Mouse (Mus musculus): ENCODE results near the gene Mterf1b. TPM values are rescaled to one million over a fixed set of nuclear protein-coding genes. Genes with fewer than 3 reads are reported as not detected.

Mterf1b gene
- 6.6 TPM for polyA plus RNA-seq (2014; fragmentation: Illumina TruSeq; extraction: RNeasy Lipid Tissue Mini Kit (QIAGEN cat#74804); ENCODE audit: low replicate concordance)

GRCm38 (mm10) chr5:4191671-4192480 is at the start of gene Mterf1b:
Gene Mterf1b, plus strand, starts transcription at chr5:4192367.

Other genes with a start within 250 kb of the Mterf1b start
- gene Cyp51, start 87.6 kb upstream of the Mterf1b start, polyA plus RNA-seq (2014; fragmentation: Illumina TruSeq; extraction: RNeasy Lipid Tissue Mini Kit (QIAGEN cat#74804); ENCODE audit: low replicate concordance) = 40.3 TPM

All from small intestine, adult 10 weeks (tissue).